Mouse (Mus musculus): ENCODE results near the gene Lamc3.
"Not testable (repeated sequence)": the region's sequence is repeated elsewhere in the genome, so short reads cannot be mapped to it uniquely, and the experiment has no call there.

Lamc3 gene

GRCm38 (mm10) chr2:31876446-31876845 lies 10.6 kb upstream of the Lamc3 start:
- DNase-seq (ENCODE audit: low read depth, low spot score) = no peak

DNA sequence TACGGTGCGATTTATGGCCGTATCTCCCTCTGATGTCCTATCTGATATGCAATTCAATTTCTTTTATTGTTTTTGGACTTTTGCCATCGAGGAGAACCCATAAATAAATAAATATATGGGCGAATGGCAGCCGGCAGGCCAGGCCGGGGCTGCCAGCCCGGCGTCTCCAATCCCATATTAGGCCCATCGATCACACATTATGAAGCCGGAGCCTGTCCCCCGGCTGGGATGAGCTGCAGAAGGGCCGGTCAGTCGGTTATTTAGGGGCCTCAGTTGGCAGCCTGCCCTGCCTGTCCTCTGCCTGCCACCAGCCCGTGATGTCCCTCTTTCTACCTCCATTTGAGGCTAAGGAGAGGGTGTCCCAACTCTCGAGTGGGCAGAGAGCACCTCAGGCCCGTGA lies 8.5 kb upstream of the Lamc3 start:
- DNase-seq (ENCODE audit: low read depth, low spot score) = no peak

GRCm38 (mm10) chr2:31880868-31881267 lies 6.2 kb upstream of the Lamc3 start:
- no peak for DNase-seq (ENCODE audit: low read depth, low spot score)

DNA sequence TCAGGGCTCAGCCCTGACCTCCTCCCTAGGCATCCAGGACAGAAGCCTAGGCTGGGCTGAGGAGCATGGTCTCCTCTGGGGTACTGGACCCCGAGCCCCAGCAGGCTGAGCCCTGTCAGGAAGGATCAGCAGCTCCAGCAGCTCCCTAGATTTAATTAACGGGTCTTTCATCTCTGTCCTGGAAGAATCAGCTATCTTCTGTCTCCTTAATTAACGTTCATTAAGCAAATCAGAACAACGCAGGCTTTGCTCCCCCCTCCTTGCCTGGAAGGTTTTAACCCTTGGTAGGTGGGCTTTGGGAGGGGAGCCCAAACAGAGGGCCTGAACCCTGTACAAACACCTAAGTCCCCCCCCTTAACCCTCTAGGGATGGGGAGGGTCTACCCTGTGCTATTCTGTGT lies 4.0 kb upstream of the Lamc3 start:
- DNase-seq (ENCODE audit: low read depth, low spot score) = no peak

DNA sequence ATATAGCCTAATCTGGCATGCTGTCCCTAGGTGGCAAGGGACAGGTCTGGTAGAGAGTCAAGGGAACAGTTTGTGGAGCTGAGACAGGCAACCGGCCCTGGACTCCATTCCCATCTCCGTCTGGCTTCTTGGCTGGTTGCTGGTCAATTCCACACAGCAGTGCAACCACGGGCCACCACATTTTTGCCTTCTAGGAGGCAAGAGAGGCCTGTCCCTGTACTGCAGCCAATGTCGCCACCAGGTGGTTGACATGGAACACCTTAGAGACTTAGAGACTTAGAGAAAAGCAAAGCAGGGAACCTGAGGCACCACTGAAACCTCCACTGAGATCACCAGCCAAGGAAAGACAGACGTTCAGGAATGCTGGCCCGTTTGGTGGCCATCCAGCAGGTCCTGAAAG lies 2.3 kb upstream of the Lamc3 start:
- DNase-seq (ENCODE audit: low read depth, low spot score) = no peak

DNA sequence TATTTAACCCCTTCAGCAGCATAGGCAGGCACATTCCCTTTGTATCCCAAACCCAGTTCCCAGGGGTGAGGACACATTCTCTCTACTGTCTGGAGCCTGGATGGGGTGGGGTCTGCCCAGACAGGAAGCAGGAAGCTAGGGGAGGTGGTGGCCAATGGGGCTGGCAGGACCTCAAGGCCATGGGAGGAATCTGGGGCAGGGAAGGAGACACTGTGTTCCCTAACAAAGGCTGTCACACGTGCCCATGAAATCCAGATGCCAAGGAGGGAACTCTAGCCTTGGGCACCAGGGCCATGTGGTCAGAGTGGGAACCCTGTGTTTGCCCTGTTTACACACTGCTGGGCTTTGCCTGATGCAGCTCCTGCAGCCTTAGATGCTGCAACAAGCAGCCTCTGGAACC lies 1.8 kb downstream of the Lamc3 start:
- no peak for DNase-seq (ENCODE audit: low read depth, low spot score)

DNA sequence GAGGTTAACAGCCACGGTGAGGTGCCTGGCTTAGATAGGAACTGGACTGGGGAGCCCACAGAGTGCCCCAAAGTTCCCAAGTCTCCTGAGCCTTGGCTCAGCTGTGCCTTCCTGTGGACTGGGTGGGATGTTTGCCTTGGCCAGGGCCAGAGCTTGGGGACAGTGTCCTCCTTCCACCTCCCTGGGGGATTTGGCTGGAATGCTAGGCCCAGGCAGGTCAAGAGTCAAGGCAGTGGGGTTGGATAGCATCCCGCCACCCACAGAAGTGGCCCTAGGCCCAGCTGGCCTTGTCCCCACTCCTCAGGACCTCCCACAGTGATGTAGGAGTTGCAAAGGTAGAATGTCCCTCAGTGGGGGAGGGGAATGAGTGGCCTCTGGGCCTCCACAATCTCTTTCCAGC lies 4.1 kb downstream of the Lamc3 start:
- DNase-seq (ENCODE audit: low read depth, low spot score) = no peak

DNA sequence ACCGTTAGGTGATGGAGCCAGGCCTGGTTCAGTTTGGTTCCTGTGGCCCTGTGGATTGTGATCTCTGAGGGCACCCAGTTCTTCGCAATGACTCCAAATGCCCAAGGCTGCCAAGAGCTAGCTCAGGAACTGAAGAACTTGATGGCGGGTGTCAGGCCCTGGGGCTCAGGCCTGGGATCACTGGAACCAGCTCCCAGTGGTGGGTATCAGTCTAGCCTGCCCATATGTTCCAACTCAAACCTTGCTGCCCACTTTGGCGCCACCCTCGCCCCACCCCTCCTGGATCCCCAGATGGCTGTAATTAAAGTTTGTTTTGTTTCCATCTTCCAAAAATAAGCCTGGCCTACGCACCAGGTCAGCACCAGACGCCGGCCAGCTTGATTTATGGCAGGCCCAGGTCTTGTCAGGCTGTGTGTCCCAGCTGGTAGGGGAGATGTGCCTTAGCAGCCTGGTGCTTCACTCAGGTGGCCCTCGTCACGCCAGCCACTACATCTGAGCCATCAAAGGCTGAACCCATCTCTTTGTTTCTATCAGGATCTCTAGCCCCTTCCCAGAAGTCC lies 6.1 kb downstream of the Lamc3 start:
- peak; percentile 79 for DNase-seq (ENCODE audit: low read depth, low spot score)

GRCm38 (mm10) chr2:31894221-31894870 lies 7.3 kb downstream of the Lamc3 start:
- peak; percentile 75 for DNase-seq (ENCODE audit: low read depth, low spot score)

- DNase-seq (ENCODE audit: low read depth, low spot score) = no peak
Observed at GRCm38 (mm10) chr2:31900932-31901331, 13.8 kb downstream of the Lamc3 start.

DNA sequence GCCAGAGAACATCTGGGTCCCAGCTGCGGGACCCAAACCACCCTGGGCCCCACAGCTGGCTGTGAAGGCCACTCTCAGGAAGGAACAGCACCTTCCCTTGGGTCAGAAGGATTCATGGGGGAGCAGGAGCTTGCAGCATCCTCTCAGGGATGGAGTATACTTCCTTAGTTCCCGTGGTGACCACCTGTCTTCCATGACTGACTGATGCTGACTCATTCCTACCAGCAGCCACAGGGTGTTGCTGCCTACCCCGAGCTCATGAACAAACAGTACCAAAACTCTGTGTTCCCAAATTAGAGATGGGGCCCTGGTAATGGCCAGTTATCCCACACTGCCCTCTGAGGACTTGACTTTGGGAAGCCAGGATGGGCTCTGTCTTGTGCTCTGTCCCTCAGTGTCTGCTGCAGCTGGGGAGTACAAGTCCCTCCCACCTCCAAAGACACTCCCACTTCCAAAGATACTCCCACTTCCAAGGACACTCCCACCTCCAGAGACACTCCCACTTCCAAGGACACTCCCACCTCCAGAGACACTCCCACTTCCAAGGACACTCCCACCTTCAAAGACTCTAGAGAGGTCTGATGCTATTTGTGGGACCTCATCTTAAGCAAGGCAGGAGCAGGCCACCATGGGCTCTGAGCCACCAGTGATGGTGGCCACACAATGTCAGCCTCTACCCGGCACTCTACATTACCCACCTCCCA lies 14.7 kb downstream of the Lamc3 start:
- DNase-seq (ENCODE audit: low read depth, low spot score) = no peak

DNA sequence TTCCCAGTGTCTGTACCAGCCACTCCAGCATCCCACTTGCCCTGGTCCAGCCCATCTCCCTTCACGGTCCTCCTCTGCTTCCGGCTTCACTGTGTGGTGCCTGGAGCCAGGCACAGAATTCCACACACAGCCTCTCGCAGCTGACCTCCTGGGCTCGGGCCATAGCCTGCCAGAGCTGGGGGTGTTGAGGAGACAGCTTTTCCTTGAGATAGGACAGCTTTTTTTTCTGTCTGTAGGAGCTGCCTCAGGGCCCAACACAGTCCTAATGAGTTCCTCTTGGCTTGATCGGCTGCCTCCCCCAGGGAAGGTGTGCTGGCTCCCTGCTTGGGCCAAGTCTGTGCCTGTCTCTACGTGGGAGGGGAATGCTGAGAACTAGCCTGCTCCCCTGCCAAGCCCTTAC lies 17.0 kb downstream of the Lamc3 start:
- no peak for DNase-seq (ENCODE audit: low read depth, low spot score)

DNA sequence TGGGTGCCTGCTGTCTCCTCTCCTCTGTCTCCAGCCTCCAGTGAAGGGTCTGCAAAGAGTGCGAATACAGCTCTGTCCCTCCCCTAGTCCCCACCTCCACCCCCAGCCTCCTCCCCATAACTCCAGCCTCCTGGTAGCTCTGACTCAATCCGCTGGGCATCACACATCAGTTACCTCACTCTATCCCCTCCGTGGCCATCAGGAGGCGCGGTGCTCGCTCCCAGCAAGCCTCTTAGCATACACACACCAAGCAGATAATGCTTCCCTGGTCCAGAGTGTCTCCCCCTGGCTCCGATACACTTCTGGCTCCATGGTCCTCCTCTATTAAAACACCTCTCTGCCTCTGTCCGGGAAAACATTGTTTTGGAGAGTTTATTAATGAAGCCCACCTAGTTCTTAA lies 17.5 kb downstream of the Lamc3 start:
- no peak for DNase-seq (ENCODE audit: low read depth, low spot score)

DNA sequence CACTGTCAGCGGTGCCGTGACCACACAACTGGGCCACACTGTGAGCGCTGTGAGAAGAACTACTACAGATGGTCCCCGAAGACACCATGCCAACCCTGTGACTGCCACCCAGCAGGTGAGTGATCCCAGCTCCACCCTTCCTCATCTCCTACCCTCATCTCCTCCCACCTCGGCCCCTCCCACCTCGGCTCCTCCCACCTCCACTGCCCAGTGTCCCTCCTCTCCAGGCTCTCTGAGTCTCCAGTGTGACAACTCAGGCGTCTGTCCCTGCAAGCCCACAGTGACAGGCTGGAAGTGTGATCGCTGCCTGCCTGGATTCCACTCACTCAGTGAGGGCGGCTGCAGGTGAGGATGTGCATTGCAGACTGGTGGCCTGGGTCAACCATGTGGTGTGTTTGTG lies 18.6 kb downstream of the Lamc3 start:
- no peak for DNase-seq (ENCODE audit: low read depth, low spot score)

GRCm38 (mm10) chr2:31906407-31906806 lies 19.3 kb downstream of the Lamc3 start:
- no peak for DNase-seq (ENCODE audit: low read depth, low spot score)

DNA sequence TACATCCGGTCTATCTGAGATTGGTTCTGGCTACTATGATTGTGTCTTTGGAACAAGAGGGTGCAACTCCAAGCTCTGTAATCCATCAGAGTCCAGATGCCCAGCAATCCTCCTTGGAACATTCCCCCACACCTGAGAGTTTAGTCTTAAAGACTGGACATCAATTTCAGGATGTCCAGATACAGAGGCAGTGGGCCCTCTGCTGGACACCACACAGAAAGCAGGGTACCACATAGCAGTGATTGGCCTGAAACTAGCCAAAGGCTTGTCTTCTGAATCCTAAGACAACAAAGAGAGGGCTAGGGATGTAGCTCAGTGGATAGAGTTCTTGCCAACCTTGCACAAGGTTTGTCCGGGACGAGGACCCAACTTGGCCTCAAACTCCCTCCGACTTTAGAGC lies 25.5 kb downstream of the Lamc3 start:
- no peak for DNase-seq (ENCODE audit: low read depth, low spot score)

DNA sequence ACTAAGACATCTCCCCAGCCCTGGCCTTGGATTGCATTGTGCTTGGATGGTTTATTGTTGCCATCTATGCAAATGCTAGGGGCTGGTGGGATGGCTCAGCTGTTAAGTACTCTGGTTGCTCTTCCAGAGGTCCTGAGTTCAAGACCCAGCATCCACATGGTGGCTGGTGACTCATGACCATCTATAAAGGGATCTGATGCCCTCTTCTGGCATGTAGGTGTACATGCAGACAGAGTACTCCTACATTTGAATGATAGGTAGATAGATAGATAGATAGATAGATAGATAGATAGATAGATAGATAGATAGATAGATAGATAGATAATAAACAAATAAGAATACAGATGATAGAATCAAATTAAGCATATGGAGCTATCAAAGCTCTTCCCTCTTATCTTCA lies 27.1 kb downstream of the Lamc3 start:
- not testable (repeated sequence) for DNase-seq (ENCODE audit: low read depth, low spot score)

- peak; percentile 58 for DNase-seq (ENCODE audit: low read depth, low spot score)
Observed at GRCm38 (mm10) chr2:31915112-31915511, 28.0 kb downstream of the Lamc3 start.

DNA sequence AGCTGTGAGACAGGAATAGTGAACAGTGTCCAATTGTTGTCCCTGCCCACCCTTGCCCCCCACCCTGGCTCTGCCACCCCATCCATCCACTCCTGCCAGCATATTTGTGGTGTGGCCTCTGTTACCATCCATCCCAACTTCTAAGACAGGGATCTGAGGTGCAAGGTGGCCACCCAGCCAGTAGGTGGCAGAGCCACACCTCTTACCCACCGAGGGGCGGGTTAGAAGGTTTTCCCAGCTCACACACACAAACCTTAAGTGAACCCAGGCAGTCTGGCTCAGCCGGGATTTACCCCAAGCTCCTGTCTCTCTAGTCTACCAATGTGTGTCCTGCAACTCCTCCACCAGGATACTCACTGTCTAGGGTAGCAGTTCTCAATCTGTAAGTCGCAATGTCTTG lies 30.5 kb downstream of the Lamc3 start:
- peak; percentile 47 for DNase-seq (ENCODE audit: low read depth, low spot score)

- no peak for DNase-seq (ENCODE audit: low read depth, low spot score)
Observed at GRCm38 (mm10) chr2:31923645-31924044, 36.6 kb downstream of the Lamc3 start.

GRCm38 (mm10) chr2:31924811-31925210 lies 37.7 kb downstream of the Lamc3 start:
- DNase-seq (ENCODE audit: low read depth, low spot score) = no peak

- no peak for DNase-seq (ENCODE audit: low read depth, low spot score)
Observed at GRCm38 (mm10) chr2:31925936-31926335, 38.8 kb downstream of the Lamc3 start.

GRCm38 (mm10) chr2:31929664-31930063 lies 42.6 kb downstream of the Lamc3 start:
- no peak for DNase-seq (ENCODE audit: low read depth, low spot score)

Measured in skeletal muscle tissue, adult 2 months (tissue).